Mouse (Mus musculus) inflammation-experienced regulatory T-cells, adult 6 months (primary cell): Measurements from ENCODE around the gene Olfr1245. TPM values are rescaled to one million over a fixed set of nuclear protein-coding genes. Genes with fewer than 3 reads are reported as not detected.
"Not testable (repeated sequence)": the region's sequence is repeated elsewhere in the genome, so short reads cannot be mapped to it uniquely, and the experiment has no call there.

Experiments
- ATAC-seq: one replicate; pipeline ENCODE4 v1.8.0; 2017
- polyA plus RNA-seq, 3 experiments: library from polyadenylated mRNA; unstranded; fragments of 100-300 nt; shearing (Covaris generic); gene quantifications; one replicate each; pipeline ENCODE4 v1.2.1; 2017

Olfr1245 gene
- polyA plus RNA-seq = not detected

DNA sequence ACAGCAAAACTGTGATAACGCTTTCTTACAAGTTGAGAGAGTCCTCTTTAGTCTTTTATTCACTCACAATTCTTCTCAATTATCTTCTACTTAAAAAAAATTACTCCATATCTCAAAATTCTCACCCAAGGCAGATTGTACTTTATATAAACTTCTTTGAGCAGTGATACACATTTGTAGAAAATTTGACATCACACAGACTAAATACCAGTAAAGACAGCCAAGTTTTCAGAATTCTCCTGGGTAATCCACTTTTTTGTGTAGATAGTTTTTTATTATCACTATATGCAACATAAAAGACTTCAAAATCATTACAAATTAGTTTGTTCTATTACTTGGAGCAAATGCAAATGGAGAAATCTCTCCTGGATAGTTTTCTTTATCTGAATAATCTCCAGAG is at the start of gene Olfr1245:
Gene Olfr1245 (minus strand): TSS at position 101 of the 400 bp plus-strand sequence.
- no peak for ATAC-seq

DNA sequence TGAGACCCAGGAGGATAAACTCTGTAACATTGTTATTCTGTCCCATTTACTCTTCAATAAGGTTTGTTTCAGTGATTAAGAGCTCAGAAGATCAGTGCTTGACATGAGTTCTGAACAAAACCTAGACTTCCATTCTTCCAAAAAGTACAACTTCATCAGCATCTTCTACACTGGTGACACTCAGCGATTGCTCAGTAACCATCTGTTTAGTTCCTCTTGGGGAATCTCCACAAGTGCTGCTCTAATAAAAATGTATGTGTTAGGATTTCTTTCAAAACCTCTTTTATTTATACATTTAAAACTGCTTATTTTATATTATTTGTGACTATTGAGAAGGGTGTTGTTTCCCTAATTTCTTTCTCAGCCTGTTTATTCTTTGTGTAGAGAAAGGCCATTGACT is 39.9 kb upstream of the Olfr1245 start, which contains the start of gene Olfr1248:
Gene Olfr1248 (minus strand): TSS at position 101 of the 400 bp plus-strand sequence.
- ATAC-seq = not testable (repeated sequence)

GRCm38 (mm10) chr2:89614030-89614429 is 35.8 kb upstream of the Olfr1245 start, which contains the start of gene Olfr1247:
TSS of gene Olfr1247 (minus strand) at chr2:89614130.
- ATAC-seq = no peak

DNA sequence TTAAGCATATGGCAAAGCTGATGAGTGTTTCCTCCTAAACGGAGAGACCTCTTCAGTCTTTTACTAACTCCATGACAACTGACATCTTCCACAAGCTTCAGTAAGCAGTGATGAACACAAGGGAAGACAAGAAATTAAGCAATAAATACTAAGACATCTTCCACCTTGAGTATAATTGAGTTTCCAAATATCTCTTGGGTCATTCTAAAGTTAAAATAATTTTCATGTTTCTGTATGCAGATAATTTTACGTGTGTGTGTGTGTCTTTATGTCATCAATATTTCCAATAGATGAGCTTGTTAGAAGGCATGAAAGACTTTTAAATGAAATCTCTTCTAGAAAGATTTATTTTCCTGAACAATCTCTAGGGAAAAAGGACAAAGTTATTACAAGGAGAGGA is 14.8 kb upstream of the Olfr1245 start, which contains the start of gene Olfr1246:
Gene Olfr1246 (minus strand): TSS at position 101 of the 400 bp plus-strand sequence.
- ATAC-seq = no peak

DNA sequence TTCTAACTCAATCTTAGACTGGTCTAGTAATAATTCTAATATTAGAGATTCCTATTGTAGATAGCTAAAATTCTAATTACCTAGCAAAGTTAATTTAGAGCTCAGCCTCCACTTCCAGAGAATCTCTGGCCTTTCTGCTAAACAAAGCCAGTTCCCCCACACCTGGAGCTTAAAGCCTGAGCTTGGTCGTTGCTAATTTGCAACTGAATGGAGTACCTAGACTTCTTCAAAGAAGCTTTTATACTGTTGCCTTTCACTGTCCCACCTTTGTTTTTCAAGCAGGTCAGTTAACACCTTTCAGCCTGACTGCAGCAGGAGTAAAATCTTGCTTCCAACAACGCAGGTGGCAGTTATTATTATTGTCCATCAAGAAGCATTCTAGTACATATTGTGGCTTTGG is 15.5 kb downstream of the Olfr1245 start:
- ATAC-seq = not testable (repeated sequence)

- no peak for ATAC-seq
These were observed 33.7 kb downstream of the Olfr1245 start for GRCm38 (mm10) chr2:89544516-89544915.

GRCm38 (mm10) chr2:89539923-89540322 is 38.3 kb downstream of the Olfr1245 start:
- no peak for ATAC-seq

DNA sequence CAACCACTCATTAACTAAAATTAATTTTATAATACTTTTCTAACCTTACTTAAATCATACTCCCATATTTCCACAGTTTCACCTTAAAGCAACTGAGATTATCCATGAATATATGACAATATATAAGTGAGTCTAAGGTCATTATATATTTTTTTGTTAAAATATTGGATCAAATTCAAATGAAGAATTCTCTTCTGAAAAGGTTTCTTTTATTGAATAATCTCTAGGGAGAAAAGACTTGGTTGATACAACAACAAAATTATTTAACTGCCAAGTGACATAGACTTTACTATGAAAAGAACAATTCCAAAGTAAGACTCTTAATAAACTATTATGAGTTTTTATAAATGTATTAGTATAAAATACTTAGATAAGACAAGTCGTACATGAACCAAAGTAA is 46.9 kb downstream of the Olfr1245 start, which contains the start of gene Olfr1243:
Gene Olfr1243 (minus strand): TSS at position 101 of the 400 bp plus-strand sequence.
- ATAC-seq = no peak

Other genes starting within 250 kb of the Olfr1245 start
- gene Olfr1232, start 248.8 kb downstream of the Olfr1245 start, polyA plus RNA-seq = not detected
- not detected for gene Olfr1233, start 236.0 kb downstream of the Olfr1245 start, polyA plus RNA-seq
- gene Olfr1234, start 213.6 kb downstream of the Olfr1245 start, polyA plus RNA-seq = not detected
- gene Olfr1238, start 168.8 kb downstream of the Olfr1245 start, polyA plus RNA-seq = under 1 TPM in 1 of 3 experiments, not detected in 2; 0.48 TPM
- not detected for gene Olfr1239, start 158.0 kb downstream of the Olfr1245 start, polyA plus RNA-seq
- gene Olfr1240, start 135.4 kb downstream of the Olfr1245 start, polyA plus RNA-seq = not detected
- gene Olfr1241, start 91.3 kb downstream of the Olfr1245 start, polyA plus RNA-seq = not detected
- gene Olfr1242, start 80.1 kb downstream of the Olfr1245 start, polyA plus RNA-seq = not detected
- not detected for gene Olfr1243, start 47.0 kb downstream of the Olfr1245 start, polyA plus RNA-seq
- not detected for gene Olfr1246, start 14.7 kb upstream of the Olfr1245 start, polyA plus RNA-seq
- gene Olfr1247, start 35.7 kb upstream of the Olfr1245 start, polyA plus RNA-seq = under 1 TPM in 1 of 3 experiments, not detected in 2; 0.07 TPM
- gene Olfr1248, start 39.8 kb upstream of the Olfr1245 start, polyA plus RNA-seq = not detected
- not detected for gene Olfr1249, start 56.5 kb upstream of the Olfr1245 start, polyA plus RNA-seq
- gene Olfr1250, start 83.0 kb upstream of the Olfr1245 start, polyA plus RNA-seq = not detected
- gene Olfr1251, start 93.5 kb upstream of the Olfr1245 start, polyA plus RNA-seq = not detected
- not detected for gene Olfr1252, start 146.6 kb upstream of the Olfr1245 start, polyA plus RNA-seq
- gene Olfr1253, start 178.6 kb upstream of the Olfr1245 start, polyA plus RNA-seq = not detected
- not detected for gene Olfr1254, start 215.2 kb upstream of the Olfr1245 start, polyA plus RNA-seq
- not detected for gene Olfr1255, start 233.6 kb upstream of the Olfr1245 start, polyA plus RNA-seq